Mouse (Mus musculus) forebrain, embryonic 13.5 days (tissue): ENCODE measurements at regions not wholly inside any gene's neighbourhood (a gene's known extent, or its start where the extent isn't known, plus 50 kb on each side); places are given as distances from the start of the nearest gene placed in this dataset.

ENCODE experiments used
- ATAC-seq: fragments of 200-750 bp; cut with Nextera tagmentation; 2 replicates; pipeline ENCODE4 v1.8.0; 2017
- H3K27ac ChIP-seq: fragments of 300-500 bp; sonication (generic); 2 replicates; pipeline ENCODE4 v1.5.1; 2015; ENCODE audit warnings: inconsistent platforms, mild to moderate bottlenecking, moderate library complexity
- H3K27me3 ChIP-seq: fragments of 300-500 bp; sonication (generic); 2 replicates; pipeline ENCODE4 v1.6.1; 2015; ENCODE audit warnings: mild to moderate bottlenecking, inconsistent platforms
- H3K36me3 ChIP-seq: fragments of 300-500 bp; sonication (generic); 2 replicates; pipeline ENCODE4 v1.6.1; 2015; ENCODE audit warnings: mild to moderate bottlenecking, inconsistent platforms; ENCODE audit not compliant: poor library complexity, severe bottlenecking
- H3K4me1 ChIP-seq: fragments of 300-500 bp; sonication (generic); 2 replicates; pipeline ENCODE4 v1.6.1; 2015; ENCODE audit warnings: inconsistent platforms
- H3K4me2 ChIP-seq: fragments of 300-500 bp; sonication (generic); 2 replicates; pipeline ENCODE4 v1.6.1; 2015; ENCODE audit warnings: inconsistent platforms, mild to moderate bottlenecking, moderate library complexity
- H3K4me3 ChIP-seq: fragments of 300-500 bp; sonication (generic); 2 replicates; pipeline ENCODE4 v1.5.1; 2015; ENCODE audit warnings: mild to moderate bottlenecking, inconsistent platforms
- H3K9ac ChIP-seq: fragments of 300-500 bp; sonication (generic); 2 replicates; pipeline ENCODE4 v1.6.1; 2015; ENCODE audit warnings: mild to moderate bottlenecking, inconsistent platforms
- H3K9me3 ChIP-seq: fragments of 300-500 bp; sonication (generic); replicated peaks from 2 replicates; pipeline ENCODE4 v1.6.1; 2016; ENCODE audit warnings: inconsistent platforms
- WGBS: fragments of 180-500 bp; shearing (Covaris S2); methylation state at CpG from one replicate; pipeline ENCODE4 v1.1.7; 2015; 5-methylcytosine and 5-hydroxymethylcytosine counted together

DNA sequence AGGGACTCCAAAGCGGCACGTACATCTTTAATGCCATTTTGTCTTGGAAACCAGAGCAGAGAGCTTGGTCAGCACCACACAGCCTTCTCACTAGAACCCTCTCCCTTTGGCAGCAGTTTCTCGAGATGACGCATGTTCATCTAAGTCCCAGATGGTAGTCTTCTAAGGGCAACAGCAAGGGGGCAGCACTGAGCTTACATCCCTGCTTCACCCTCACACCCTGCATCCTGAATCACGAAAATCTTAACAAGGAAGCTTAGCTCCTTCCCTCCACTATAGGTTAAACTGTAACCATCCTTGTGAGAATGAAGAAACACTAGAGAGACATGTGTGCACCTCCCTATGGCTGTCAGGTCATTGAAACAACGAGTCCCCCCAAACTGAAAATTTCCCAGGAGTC lies 538.4 kb downstream of the Plekhb2 start:
- Histone ChIP-seq H3K9ac (no peak overlapping the region), H3K4me2 (no peak overlapping the region), H3K36me3 (no peaks in the 10 kb centered on the region), H3K4me1 (no peaks in the 10 kb centered on the region), H3K4me3 (no peak overlapping the region), H3K27me3 (no peaks in the 10 kb centered on the region), H3K27ac (no peak overlapping the region), H3K9me3 (no peaks in the 10 kb centered on the region)
- 30% methylated on average over 6 of the region's 6 CpGs for WGBS
- 0 out of 2 replicates have a peak, but pooled peaks have one; percentile 30 for ATAC-seq

DNA sequence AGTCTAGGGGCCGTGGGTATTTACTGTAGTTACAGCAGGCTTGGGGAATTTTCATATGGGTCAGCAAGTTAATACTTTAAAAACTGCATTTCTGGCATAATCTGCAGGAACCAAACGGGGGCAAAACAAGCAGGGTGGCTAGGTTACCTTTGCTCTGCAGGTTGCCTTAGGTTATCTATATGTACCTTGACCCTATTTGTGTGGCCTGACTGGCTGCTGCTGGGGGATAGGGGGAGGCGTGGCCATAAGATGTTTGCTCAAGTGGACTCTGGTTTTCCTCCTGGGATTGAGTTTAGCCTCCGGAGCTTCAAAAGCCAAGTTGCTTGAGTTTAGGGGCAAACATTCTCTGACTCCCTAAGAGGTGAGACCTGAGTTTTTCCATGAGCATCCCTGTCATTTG lies 540.6 kb downstream of the Plekhb2 start:
- H3K27ac ChIP-seq, result no peak overlapping the region
- no peaks in the 10 kb centered on the region for H3K27me3 ChIP-seq
- no peaks in the 10 kb centered on the region for H3K36me3 ChIP-seq
- H3K4me1 ChIP-seq, result no peaks in the 10 kb centered on the region
- no peak overlapping the region for H3K4me2 ChIP-seq
- H3K4me3 ChIP-seq, result no peak overlapping the region
- no peak for ATAC-seq
- no peak overlapping the region for H3K9ac ChIP-seq
- H3K9me3 ChIP-seq, result no peaks in the 10 kb centered on the region
- WGBS, result 90% methylated on average over 4 of the region's 4 CpGs

DNA sequence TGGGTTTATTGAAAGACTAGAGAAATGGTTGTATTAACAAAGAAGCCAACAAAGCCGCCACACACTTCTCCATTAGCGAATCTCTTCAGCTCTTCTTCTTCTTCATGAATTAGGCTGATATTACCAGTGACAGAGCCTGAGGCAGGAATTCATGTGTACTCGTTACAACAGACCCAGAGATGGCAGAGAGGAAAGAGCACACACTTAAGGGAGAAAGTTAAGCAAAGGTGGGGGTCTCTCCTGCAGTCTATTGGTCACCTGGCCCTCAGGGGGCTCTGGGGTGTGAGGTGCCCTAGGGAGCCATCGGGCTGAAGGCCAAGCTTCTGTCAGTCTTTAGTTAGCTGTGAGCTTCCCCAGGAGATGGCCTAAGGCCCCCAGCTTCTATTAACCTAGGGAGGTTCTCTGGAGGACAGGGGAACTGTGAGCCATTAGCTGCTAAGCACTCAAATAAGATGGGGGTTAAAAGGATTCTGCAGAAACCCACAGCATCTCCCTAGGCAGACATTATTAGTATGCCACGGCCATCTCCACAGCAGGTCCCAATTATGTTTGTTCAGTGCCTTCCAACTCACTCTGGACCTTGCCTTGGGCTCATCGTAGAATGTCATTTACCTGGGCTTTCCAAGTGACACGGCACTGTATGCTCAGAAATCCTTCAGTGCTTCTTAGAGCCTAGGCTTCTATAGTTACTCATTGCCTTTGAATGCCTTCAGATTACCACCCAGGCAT lies 541.2 kb downstream of the Plekhb2 start:
- Histone ChIP-seq H3K27ac (no peak overlapping the region; the same call in 1 of the 2 replicates), H3K4me3 (no peak overlapping the region), H3K9ac (no peak overlapping the region), H3K4me2 (no peak overlapping the region), H3K27me3 (no peaks in the 10 kb centered on the region), H3K9me3 (no peaks in the 10 kb centered on the region), H3K4me1 (no peaks in the 10 kb centered on the region), H3K36me3 (no peaks in the 10 kb centered on the region)
- WGBS, result 77% methylated on average over 7 of the region's 7 CpGs
- no peak for ATAC-seq

DNA sequence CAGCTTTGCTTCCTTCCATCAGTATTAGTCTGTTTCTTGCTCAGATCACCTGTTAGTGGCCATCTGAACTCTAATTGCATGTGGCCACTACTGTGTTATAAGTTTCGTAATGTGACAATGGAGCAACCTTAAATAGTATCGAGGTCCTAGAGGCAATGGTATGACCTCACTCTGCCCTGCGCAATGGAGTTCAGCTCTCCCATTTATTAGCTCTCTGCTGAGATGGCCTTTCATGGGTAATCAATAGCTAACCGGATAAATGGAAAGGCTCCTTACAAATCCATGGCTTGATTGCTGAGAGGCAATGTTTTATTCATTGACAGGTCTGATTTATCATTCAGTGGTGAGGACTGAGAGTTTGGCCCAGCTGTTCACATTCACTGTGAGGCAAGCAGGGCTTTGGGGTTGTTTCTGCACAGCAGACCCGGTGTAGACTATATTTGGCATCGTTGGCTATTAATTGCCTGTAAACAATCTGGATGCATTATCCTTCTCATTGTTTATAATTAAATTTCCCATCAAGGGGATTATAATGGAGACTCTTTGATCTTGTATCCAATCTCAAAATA lies 543.9 kb downstream of the Plekhb2 start:
- Histone ChIP-seq H3K9ac (no peak overlapping the region), H3K27ac (no peak overlapping the region), H3K4me3 (no peak overlapping the region), H3K4me2 (no peak overlapping the region), H3K9me3 (no peaks in the 10 kb centered on the region), H3K4me1 (no peaks in the 10 kb centered on the region), H3K27me3 (no peaks in the 10 kb centered on the region), H3K36me3 (no peaks in the 10 kb centered on the region)
- no peak for ATAC-seq
- 60% methylated on average over 6 of the region's 6 CpGs for WGBS

DNA sequence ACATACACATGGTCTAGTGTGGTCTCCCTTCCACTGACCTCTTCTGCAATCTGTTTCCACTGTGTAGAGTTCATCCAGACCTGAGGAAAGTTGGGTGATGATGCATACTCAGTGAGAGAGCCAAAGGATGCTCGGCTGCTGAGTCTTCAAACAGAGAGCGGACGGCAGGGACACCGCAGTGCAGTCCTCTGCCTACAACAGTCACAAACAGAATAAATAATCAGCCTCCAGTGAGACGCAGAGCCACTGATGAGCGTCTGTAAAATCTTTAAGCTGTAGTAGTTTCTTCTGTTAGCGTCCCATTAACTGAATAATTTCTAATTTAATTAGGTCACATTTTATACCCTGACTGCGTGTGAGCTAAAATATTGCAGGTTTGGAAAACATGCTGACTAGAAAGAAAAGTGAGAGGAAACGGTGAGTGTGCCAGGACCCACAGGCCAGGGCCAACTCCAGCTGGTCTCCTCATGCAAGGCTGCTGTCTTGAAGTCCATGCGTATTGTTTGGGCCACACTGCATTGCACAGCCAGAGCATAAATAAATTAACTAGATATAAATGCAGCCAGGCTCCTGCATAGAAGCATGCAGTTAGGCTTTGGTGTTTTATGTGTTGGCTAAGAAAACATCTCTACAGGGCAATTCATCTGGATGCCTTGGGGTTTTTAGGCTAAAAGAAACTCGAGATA lies 551.0 kb downstream of the Plekhb2 start:
- 76% methylated on average over 11 of the region's 11 CpGs for WGBS
- Histone ChIP-seq H3K9me3 (no peaks in the 10 kb centered on the region), H3K9ac (no peak overlapping the region), H3K27me3 (no peaks in the 10 kb centered on the region), H3K36me3 (no peaks in the 10 kb centered on the region), H3K27ac (no peak overlapping the region), H3K4me1 (peaks cover 5% of the 10 kb centered on the region; the same call in 1 of the 2 replicates), H3K4me3 (no peak overlapping the region), H3K4me2 (no peak overlapping the region)
- ATAC-seq, result 0 out of 2 replicates have a peak, but pooled peaks have one; percentile 16

DNA sequence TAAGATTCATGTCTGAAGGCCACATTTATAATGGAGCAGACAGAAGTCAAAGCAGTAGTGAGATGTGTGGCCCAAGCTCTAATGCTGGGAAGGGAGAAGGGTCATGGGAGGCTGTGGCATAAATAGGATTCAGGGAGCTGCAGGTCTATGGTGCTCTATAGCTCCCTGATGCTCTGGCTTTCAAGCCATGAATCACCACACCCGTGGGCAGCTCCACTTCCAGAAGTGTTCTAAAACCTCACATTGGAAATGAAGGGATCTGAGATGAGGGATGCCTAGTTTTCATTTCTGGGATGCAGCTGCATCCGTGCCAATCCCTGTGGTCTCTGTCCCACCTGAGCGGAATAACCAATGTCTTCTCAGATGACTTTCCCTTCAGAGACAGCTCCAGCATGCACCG lies 553.2 kb downstream of the Plekhb2 start:
- H3K4me2 ChIP-seq, result no peak overlapping the region
- H3K9me3 ChIP-seq, result no peaks in the 10 kb centered on the region
- 75% methylated on average over 4 of the region's 4 CpGs for WGBS
- H3K9ac ChIP-seq, result no peak overlapping the region
- no peaks in the 10 kb centered on the region for H3K27me3 ChIP-seq
- H3K27ac ChIP-seq, result no peak overlapping the region
- H3K4me1 ChIP-seq, result peaks cover 5% of the 10 kb centered on the region; the same call in 1 of the 2 replicates
- no peak for ATAC-seq
- no peak overlapping the region for H3K4me3 ChIP-seq
- H3K36me3 ChIP-seq, result no peaks in the 10 kb centered on the region

DNA sequence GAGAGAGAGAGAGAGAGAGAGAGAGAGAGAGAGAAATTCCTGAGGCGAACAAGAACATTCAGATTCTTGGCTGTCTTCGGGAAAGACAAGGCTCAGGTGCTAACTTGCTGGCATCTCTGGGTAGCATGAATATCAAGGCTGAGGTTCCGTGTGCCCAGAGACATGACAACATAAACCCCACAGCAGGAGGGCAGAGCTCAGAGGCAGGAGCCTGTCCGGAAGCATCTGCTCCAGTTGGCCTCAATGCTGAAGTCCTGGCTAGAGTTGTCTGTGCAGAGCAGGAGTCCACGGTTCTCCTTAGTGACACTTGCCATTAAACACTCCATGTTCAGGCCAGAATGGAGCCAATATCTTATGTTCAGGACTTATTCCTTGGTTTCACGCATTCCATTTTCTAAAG lies 555.6 kb downstream of the Plekhb2 start:
- no peak overlapping the region for H3K9ac ChIP-seq
- ATAC-seq, result no peak
- no peak overlapping the region for H3K27ac ChIP-seq
- no peak overlapping the region for H3K4me2 ChIP-seq
- peaks cover 5% of the 10 kb centered on the region; the same call in 1 of the 2 replicates for H3K4me1 ChIP-seq
- no peaks in the 10 kb centered on the region for H3K36me3 ChIP-seq
- H3K9me3 ChIP-seq, result no peaks in the 10 kb centered on the region
- 88% methylated on average over 6 of the region's 6 CpGs for WGBS
- H3K4me3 ChIP-seq, result no peak overlapping the region
- H3K27me3 ChIP-seq, result no peaks in the 10 kb centered on the region

DNA sequence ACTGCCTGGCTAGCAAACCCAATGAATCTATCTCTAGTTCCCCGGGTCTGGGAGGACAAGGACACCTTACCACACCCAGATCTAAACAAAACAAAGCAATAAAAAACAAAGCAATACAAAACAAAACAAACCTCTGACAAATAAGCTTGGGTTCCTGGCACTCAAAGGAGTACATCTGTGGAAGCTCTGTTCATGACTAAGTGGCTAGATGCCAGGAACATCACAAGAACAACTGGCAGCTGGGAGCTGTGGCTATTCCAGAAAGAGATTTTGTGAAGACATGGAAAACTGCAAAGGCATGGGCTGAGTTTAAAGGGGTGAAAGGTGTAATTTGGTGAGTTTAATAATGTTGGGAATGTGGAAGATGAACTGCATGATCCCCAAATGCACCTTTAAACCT lies 565.9 kb downstream of the Plekhb2 start:
- no peak for ATAC-seq
- Histone ChIP-seq H3K27me3 (no peaks in the 10 kb centered on the region), H3K9ac (no peak overlapping the region), H3K4me1 (peaks cover 5% of the 10 kb centered on the region; the same call in 1 of the 2 replicates), H3K36me3 (no peaks in the 10 kb centered on the region), H3K9me3 (no peaks in the 10 kb centered on the region), H3K4me2 (no peak overlapping the region), H3K27ac (no peak overlapping the region), H3K4me3 (no peak overlapping the region)
- WGBS, result 56% methylated on average over 1 of the region's 1 CpGs

DNA sequence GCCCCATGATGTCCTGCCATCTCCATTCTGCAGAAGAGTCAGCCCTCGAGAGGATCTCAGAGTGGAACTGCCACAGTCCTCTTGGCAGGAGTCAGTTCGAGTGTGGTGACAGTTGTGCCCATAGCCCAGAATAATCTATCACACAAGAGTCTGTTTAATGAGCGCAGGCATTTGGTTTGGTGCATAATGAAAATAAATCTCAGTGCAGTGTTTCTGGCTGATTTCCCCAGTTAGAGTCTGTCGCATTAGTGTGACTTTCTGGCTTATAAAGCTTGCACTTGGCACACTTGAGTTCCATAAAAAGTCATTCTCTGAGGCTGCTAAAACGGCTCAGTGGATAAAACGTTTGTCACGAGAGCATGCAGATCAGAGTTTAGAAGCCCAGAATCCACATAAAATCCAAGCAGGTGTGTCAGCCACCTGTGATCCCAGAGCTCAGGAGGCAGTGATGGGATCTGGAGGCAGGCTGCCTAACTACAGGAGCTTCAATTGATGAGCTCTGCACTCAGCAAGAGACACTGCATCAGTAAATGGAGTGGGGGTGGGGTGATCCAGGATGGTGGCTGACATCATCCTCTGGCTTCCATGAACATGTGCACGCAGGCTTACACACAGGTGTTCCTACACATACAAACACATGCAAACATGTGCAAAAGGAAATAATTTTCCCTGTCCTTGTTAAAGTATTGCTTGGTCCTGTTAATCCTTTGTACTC lies 578.5 kb downstream of the Plekhb2 start:
- Histone ChIP-seq H3K4me3 (no peak overlapping the region), H3K9me3 (0 out of 2 replicates have a peak, but pooled peaks cover 3% of the 10 kb centered on the region), H3K9ac (no peak overlapping the region), H3K4me2 (no peak overlapping the region), H3K36me3 (no peaks in the 10 kb centered on the region), H3K27me3 (no peaks in the 10 kb centered on the region), H3K27ac (no peak overlapping the region), H3K4me1 (no peaks in the 10 kb centered on the region)
- no peak for ATAC-seq
- 83% methylated on average over 8 of the region's 8 CpGs for WGBS

DNA sequence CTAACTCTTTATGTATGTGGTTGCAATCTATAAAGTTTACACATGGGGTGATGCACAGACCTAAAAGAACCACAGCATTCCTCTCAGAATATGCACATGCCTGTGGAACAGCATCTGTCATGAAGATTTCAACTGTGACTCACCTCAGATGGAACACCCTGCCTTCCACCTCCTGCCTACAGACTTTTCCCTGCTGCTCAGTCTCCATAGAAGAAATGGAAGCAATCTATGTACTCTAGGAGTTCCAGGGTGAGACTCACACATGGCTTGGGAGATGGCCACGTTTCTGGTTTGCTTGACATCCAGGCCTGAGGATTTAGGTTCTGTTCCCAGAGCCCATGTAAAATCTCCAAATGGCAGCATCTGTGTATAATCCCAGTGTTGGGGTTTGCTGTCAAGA lies 579.7 kb downstream of the Plekhb2 start:
- no peak for ATAC-seq
- no peak overlapping the region for H3K4me3 ChIP-seq
- H3K4me2 ChIP-seq, result no peak overlapping the region
- H3K27me3 ChIP-seq, result no peaks in the 10 kb centered on the region
- no peak overlapping the region for H3K9ac ChIP-seq
- H3K4me1 ChIP-seq, result no peaks in the 10 kb centered on the region
- no peaks in the 10 kb centered on the region for H3K36me3 ChIP-seq
- H3K9me3 ChIP-seq, result 0 out of 2 replicates have a peak, but pooled peaks cover 3% of the 10 kb centered on the region
- WGBS, result 88% methylated on average over 1 of the region's 1 CpGs
- no peak overlapping the region for H3K27ac ChIP-seq

DNA sequence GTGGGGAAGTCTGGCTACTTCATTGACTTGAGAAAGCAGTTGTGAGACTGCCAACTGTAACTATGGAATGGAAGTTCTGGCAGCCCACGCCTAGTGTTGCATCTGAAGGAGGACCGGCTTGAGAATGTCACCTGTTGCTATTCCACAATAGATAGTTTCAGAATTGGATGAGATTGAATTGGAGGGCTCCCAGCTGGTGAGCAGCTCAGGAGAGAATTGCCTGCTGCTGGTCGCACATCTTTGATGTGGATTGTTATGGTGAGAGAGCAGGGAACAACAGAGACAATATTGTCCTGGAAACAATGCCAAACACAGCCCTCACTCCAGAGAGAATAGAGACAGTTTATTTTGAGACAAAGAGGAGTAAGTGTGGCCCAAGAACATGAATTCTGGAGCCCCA lies 585.9 kb downstream of the Plekhb2 start:
- Histone ChIP-seq H3K9ac (no peak overlapping the region), H3K27ac (no peak overlapping the region), H3K4me2 (no peak overlapping the region), H3K4me3 (no peak overlapping the region), H3K27me3 (no peaks in the 10 kb centered on the region), H3K36me3 (no peaks in the 10 kb centered on the region), H3K4me1 (no peaks in the 10 kb centered on the region), H3K9me3 (no peaks in the 10 kb centered on the region)
- no peak for ATAC-seq
- WGBS, result 70% methylated on average over 3 of the region's 3 CpGs

DNA sequence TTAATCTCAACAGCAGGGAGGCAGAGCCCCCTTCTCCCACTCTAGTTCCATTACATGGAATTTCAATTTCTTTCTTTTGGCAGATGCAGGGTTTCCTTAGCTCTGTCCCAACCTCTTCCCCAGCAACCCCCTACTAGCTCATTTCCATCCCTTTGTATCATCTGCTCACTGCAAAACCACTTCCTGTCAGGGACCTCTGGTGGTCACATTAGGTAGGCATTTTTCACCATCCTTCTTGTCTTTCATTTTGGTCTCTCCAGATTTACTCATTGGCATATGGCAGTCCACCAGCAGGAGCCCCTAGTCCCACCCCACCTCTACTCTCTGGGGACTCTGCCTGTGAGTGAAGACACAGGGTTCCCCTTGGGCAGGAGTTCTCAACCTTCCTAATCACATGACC lies 597.6 kb downstream of the Plekhb2 start:
- H3K4me1 ChIP-seq, result no peaks in the 10 kb centered on the region
- no peaks in the 10 kb centered on the region for H3K27me3 ChIP-seq
- no peak for ATAC-seq
- H3K36me3 ChIP-seq, result no peaks in the 10 kb centered on the region
- no peaks in the 10 kb centered on the region for H3K9me3 ChIP-seq
- H3K4me2 ChIP-seq, result no peak overlapping the region
- H3K4me3 ChIP-seq, result no peak overlapping the region
- no peak overlapping the region for H3K27ac ChIP-seq
- no peak overlapping the region for H3K9ac ChIP-seq
